Mouse (Mus musculus) spleen, adult 2 months (tissue): Measurements from ENCODE around the gene Dpp6.

Source experiments
- CTCF ChIP-seq: fragments of 200-500 bp; IDR thresholded peaks from 2 replicates; pipeline ENCODE4 v1.5.1; 2011; ENCODE audit warnings: mild to moderate bottlenecking, inconsistent platforms; ENCODE audit not compliant: insufficient read depth, insufficient read length, insufficient replicate concordance; ENCODE audit errors: extremely low read depth
- POLR2A ChIP-seq: fragments of 200-500 bp; IDR thresholded peaks from 2 replicates; pipeline ENCODE4 v1.6.1; 2011; ENCODE audit warnings: low read depth, low read length, inconsistent platforms

- no peak for TF ChIP-seq CTCF
- TF ChIP-seq POLR2A: no peak
These were observed 863.5 kb downstream of the Dpp6 start for GRCm38 (mm10) chr5:27680476-27680875.
